Mouse (Mus musculus) skeletal muscle tissue, postnatal 0 days (tissue): ENCODE data around the gene Acad10. TPM values are rescaled to one million over a fixed set of nuclear protein-coding genes. Genes with fewer than 3 reads are reported as not detected.

ENCODE experiments used
- polyA plus RNA-seq: library from polyadenylated mRNA; unstranded; fragments of >200 nt; fragmentation: Nextera tagmentation; extraction: Ambion mirVana; gene quantifications from 2 replicates; pipeline ENCODE4 v1.2.1, GENCODE M21; 2015

The Acad10 gene
- polyA plus RNA-seq = 1.1 and 1.9 TPM in 2 replicates

GRCm38 (mm10) chr5:121660059-121660896 is at the start of gene Acad10, which contains the start of gene Brap:
TSS of gene Acad10 (minus strand) at chr5:121660514.
TSS of gene Brap (plus strand) at chr5:121660563.

GRCm38 (mm10) chr5:121618592-121619513 is 41.5 kb downstream of the Acad10 start, which contains the start of gene Acad12:
TSS of gene Acad12 (minus strand) at chr5:121618938.

GRCm38 (mm10) chr5:121593451-121594401 is 66.6 kb downstream of the Acad10 start, which contains the start of gene Aldh2:
TSS of gene Aldh2 (minus strand) at chr5:121593824.

Other genes with a start within 250 kb of the Acad10 start
- gene Tmem116, start 208.6 kb downstream of the Acad10 start, polyA plus RNA-seq = 15.2 and 18.4 TPM in 2 replicates
- 70.1 and 89.4 TPM in 2 replicates for gene Erp29, start 208.0 kb downstream of the Acad10 start, polyA plus RNA-seq
- gene Adam1b, start 157.1 kb downstream of the Acad10 start, polyA plus RNA-seq = 0.09 and 0.16 TPM in 2 replicates
- 0.65 and 0.95 TPM in 2 replicates for gene Adam1a, start 115.0 kb downstream of the Acad10 start, polyA plus RNA-seq
- gene Gm42878, start 115.0 kb downstream of the Acad10 start, polyA plus RNA-seq = not detected in 2 replicates
- gene Mapkapk5, start 114.6 kb downstream of the Acad10 start, polyA plus RNA-seq = 31.4 and 36.8 TPM in 2 replicates
- 126 and 173 TPM in 2 replicates for gene Aldh2, start 66.7 kb downstream of the Acad10 start, polyA plus RNA-seq
- 3.1 and 4.2 TPM in 2 replicates for gene Acad12, start 41.6 kb downstream of the Acad10 start, polyA plus RNA-seq
- 23.6 and 25.3 TPM in 2 replicates for gene Brap, start within 50 bp of the Acad10 start, polyA plus RNA-seq
- gene Atxn2, start 50.8 kb upstream of the Acad10 start, polyA plus RNA-seq = 39.7 and 43.8 TPM in 2 replicates
- gene Sh2b3, start 177.1 kb upstream of the Acad10 start, polyA plus RNA-seq = 11.1 and 11.2 TPM in 2 replicates
- gene Pheta1, start 188.5 kb upstream of the Acad10 start, polyA plus RNA-seq = 8.9 and 9.4 TPM in 2 replicates